Mouse (Mus musculus): ENCODE measurements around the gene Acad11.

Gene Acad11

GRCm38 (mm10) chr9:104063244-104063961 lies at the start of gene Acad11:
Gene Acad11 (plus strand): TSS chr9:104063377.
- peak; percentile 95 for DNase-seq (ENCODE audit: low read depth)

- DNase-seq (ENCODE audit: low read depth), result no peak
Measured at GRCm38 (mm10) chr9:104014526-104014925, 48.7 kb upstream of the Acad11 start.

- no peak for DNase-seq (ENCODE audit: low read depth)
Measured at GRCm38 (mm10) chr9:104021026-104021425, 42.2 kb upstream of the Acad11 start.

GRCm38 (mm10) chr9:104027186-104027585 lies 36.0 kb upstream of the Acad11 start:
- no peak for DNase-seq (ENCODE audit: low read depth)

GRCm38 (mm10) chr9:104029861-104030260 lies 33.3 kb upstream of the Acad11 start:
- DNase-seq (ENCODE audit: low read depth), result no peak

- DNase-seq (ENCODE audit: low read depth), result no peak
Measured at GRCm38 (mm10) chr9:104034231-104034630, 28.9 kb upstream of the Acad11 start.

- no peak for DNase-seq (ENCODE audit: low read depth)
Measured at GRCm38 (mm10) chr9:104034718-104035117, 28.5 kb upstream of the Acad11 start.

GRCm38 (mm10) chr9:104035261-104036015 lies 27.7 kb upstream of the Acad11 start:
- DNase-seq (ENCODE audit: low read depth), result peak; percentile 69

- DNase-seq (ENCODE audit: low read depth), result no peak
Measured at GRCm38 (mm10) chr9:104038266-104038665, 24.9 kb upstream of the Acad11 start.

- no peak for DNase-seq (ENCODE audit: low read depth)
Measured at GRCm38 (mm10) chr9:104039031-104039695, 24.0 kb upstream of the Acad11 start.

- DNase-seq (ENCODE audit: low read depth), result peak; percentile 53
Measured at GRCm38 (mm10) chr9:104039742-104040141, 23.4 kb upstream of the Acad11 start.

- DNase-seq (ENCODE audit: low read depth), result no peak
Measured at GRCm38 (mm10) chr9:104040362-104040761, 22.8 kb upstream of the Acad11 start, which contains the start of gene Gm28305. Gene Gm28305 (plus strand): TSS chr9:104040662.

- no peak for DNase-seq (ENCODE audit: low read depth)
Measured at GRCm38 (mm10) chr9:104043676-104044075, 19.5 kb upstream of the Acad11 start.

GRCm38 (mm10) chr9:104051028-104051427 lies 12.1 kb upstream of the Acad11 start:
- DNase-seq (ENCODE audit: low read depth), result no peak

GRCm38 (mm10) chr9:104062430-104063243 lies 540 bp upstream of the Acad11 start, which contains the start of gene Uba5:
Gene Uba5 (minus strand): TSS chr9:104063134.
- DNase-seq (ENCODE audit: low read depth), result peak; percentile 5

- no peak for DNase-seq (ENCODE audit: low read depth)
Measured at GRCm38 (mm10) chr9:104064571-104064970, 1.4 kb downstream of the Acad11 start.

GRCm38 (mm10) chr9:104070241-104070640 lies 7.1 kb downstream of the Acad11 start:
- no peak for DNase-seq (ENCODE audit: low read depth)

- DNase-seq (ENCODE audit: low read depth), result no peak
Measured at GRCm38 (mm10) chr9:104070863-104071604, 7.9 kb downstream of the Acad11 start.

GRCm38 (mm10) chr9:104075808-104076207 lies 12.6 kb downstream of the Acad11 start:
- peak; percentile 62 for DNase-seq (ENCODE audit: low read depth)

- DNase-seq (ENCODE audit: low read depth), result no peak
Measured at GRCm38 (mm10) chr9:104078780-104079179, 15.6 kb downstream of the Acad11 start.

- peak; percentile 63 for DNase-seq (ENCODE audit: low read depth)
Measured at GRCm38 (mm10) chr9:104079379-104079778, 16.2 kb downstream of the Acad11 start.
